Mouse (Mus musculus): ENCODE results near the gene Etv6.

- TF ChIP-seq CTCF (IDR thresholded peaks at IDR 0.05; ENCODE audit: low read depth, low read length) (no peak), TAL1 (conservative IDR thresholded peaks at IDR 0.05; ENCODE audit: low read depth, low read length) (no peak), GATA1 (IDR thresholded peaks at IDR 0.05; ENCODE audit: borderline replicate concordance, low read length) (no peak), GATA2 (IDR thresholded peaks at IDR 0.05; ENCODE audit: borderline replicate concordance, low read depth, low read length) (no peak)
Observed at GRCm38 (mm10) chr6:134159672-134160071, 124.2 kb downstream of the Etv6 start.

All from G1E (cell line).